30 mouse cellular contexts compared by ENCODE assay signal in genomic region chr10:21651388-21651787, GRCm38 (mm10). TPM values are rescaled to one million over a fixed set of nuclear protein-coding genes. Genes with fewer than 3 reads are reported as not detected.
DNase-seq lines count a peak whose midpoint lies in the region; ATAC-seq and TF ChIP-seq lines count a peak whose summit lies in the region.
"Had no signal": no experiment of that assay in that cellular context is flagged by ENCODE, and none has a peak within 500 bp of the region (broad histone marks: within the 10 kb centered on the region; RNA-seq: fewer than 3 reads in every experiment).

No protein-coding gene starts in this region.

- DNase-seq in heart, embryonic 10.5 days (ENCODE audit: low spot score) = no peak
- DNase-seq in heart, postnatal 25 days (ENCODE audit: low spot score) = no peak
- no peak for DNase-seq in cerebellum, adult 9-11 months
- DNase-seq: adrenal gland, adult 2 months; B cell, adult 2 months; cerebellum, adult 18-20 months; cerebellum, postnatal 25 days; gastrocnemius, postnatal 10 days; kidney, adult 2 months; liver, postnatal 0 days; right cerebral cortex, postnatal 14 days had no signal

- no peak for ATAC-seq in heart, embryonic 13.5 days (ENCODE audit: extremely low read depth, insufficient number of reproducible peaks, low FRiP score, low TSS enrichment)
- ATAC-seq in intestine, postnatal 0 days = no peak
- ATAC-seq: forebrain, embryonic 13.5 days; liver, postnatal 0 days; lung, postnatal 0 days; midbrain, embryonic 13.5 days had no signal

- peak overlapping the region; percentile 14 for H3K4me2 ChIP-seq in heart, embryonic 13.5 days
- no peak overlapping the region for H3K4me2 ChIP-seq in intestine, postnatal 0 days (replicated peaks; ENCODE audit: low read depth)
- H3K4me2 ChIP-seq: forebrain, embryonic 13.5 days; hindbrain, embryonic 13.5 days; limb, embryonic 12.5 days; liver, embryonic 11.5 days; midbrain, embryonic 13.5 days had no signal

- H3K79me2 ChIP-seq in macrophage (ENCODE audit: inconsistent target) = no peaks in the 10 kb centered on the region

- TF ChIP-seq POLR2A in bone marrow macrophage, adult 2 months (IDR thresholded peaks at IDR 0.05; ENCODE audit: borderline replicate concordance, low read depth, low read length) = no peak

- no peak for TF ChIP-seq CTCF in bone marrow macrophage, adult 2 months (IDR thresholded peaks at IDR 0.05; ENCODE audit: low read depth, low read length)
- no peak for TF ChIP-seq CTCF in intestine, postnatal 0 days (IDR thresholded peaks at IDR 0.05; ENCODE audit: low read depth)

- peak overlapping the region; percentile 53 for H3K27ac ChIP-seq in heart, embryonic 10.5 days
- peak overlapping the region; percentile 51 for H3K27ac ChIP-seq in bone marrow macrophage, adult 2 months (ENCODE audit: insufficient read depth, low read depth, low read length)
- peak overlapping the region; percentile 58 for H3K27ac ChIP-seq in heart, embryonic 13.5 days (replicated peaks)
- peak overlapping the region; percentile 13; the same call in 1 of the 2 replicates for H3K27ac ChIP-seq in macrophage
- no peak overlapping the region for H3K27ac ChIP-seq in intestine, postnatal 0 days (ENCODE audit: low read depth, low read length)
- H3K27ac ChIP-seq: forebrain, embryonic 13.5 days; hindbrain, embryonic 13.5 days; kidney, postnatal 0 days; limb, embryonic 12.5 days; midbrain, embryonic 13.5 days; stomach, postnatal 0 days had no signal

- no peaks in the 10 kb centered on the region for H3K27me3 ChIP-seq in heart, embryonic 10.5 days (ENCODE audit: insufficient read depth, poor library complexity, severe bottlenecking)
- no peaks in the 10 kb centered on the region for H3K27me3 ChIP-seq in heart, embryonic 13.5 days (replicated peaks)
- no peaks in the 10 kb centered on the region for H3K27me3 ChIP-seq in intestine, postnatal 0 days (replicated peaks; ENCODE audit: control insufficient read depth, insufficient read depth, low read length)
- H3K27me3 ChIP-seq: forebrain, embryonic 13.5 days; hindbrain, embryonic 13.5 days; limb, embryonic 12.5 days; midbrain, embryonic 13.5 days had no signal

- intact Hi-C loops in heart, postnatal 25 days (cut with DNase I) = no loop called here

- H3K9me3 ChIP-seq in heart, embryonic 10.5 days = no peaks in the 10 kb centered on the region
- peaks cover 2% of the 10 kb centered on the region; the same call in 1 of the 2 replicates for H3K9me3 ChIP-seq in heart, embryonic 13.5 days
- no peaks in the 10 kb centered on the region for H3K9me3 ChIP-seq in intestine, postnatal 0 days (ENCODE audit: control insufficient read depth)
- H3K9me3 ChIP-seq: midbrain, embryonic 13.5 days had no signal

- peaks cover 12% of the 10 kb centered on the region; the same call in 1 of the 2 replicates for H3K4me1 ChIP-seq in heart, embryonic 10.5 days
- peaks cover 14% of the 10 kb centered on the region for H3K4me1 ChIP-seq in bone marrow macrophage, adult 2 months (ENCODE audit: control insufficient read depth, insufficient read depth, low read length)
- peaks cover 25% of the 10 kb centered on the region for H3K4me1 ChIP-seq in heart, embryonic 13.5 days
- H3K4me1 ChIP-seq in intestine, postnatal 0 days (replicated peaks; ENCODE audit: control insufficient read depth, insufficient read depth, low read length) = no peaks in the 10 kb centered on the region
- H3K4me1 ChIP-seq: forebrain, embryonic 13.5 days; hindbrain, embryonic 13.5 days; limb, embryonic 12.5 days; midbrain, embryonic 13.5 days had no signal

- no peaks in the 10 kb centered on the region for H3K36me3 ChIP-seq in heart, embryonic 10.5 days
- H3K36me3 ChIP-seq in heart, embryonic 13.5 days = no peaks in the 10 kb centered on the region
- no peaks in the 10 kb centered on the region for H3K36me3 ChIP-seq in macrophage (ENCODE audit: inconsistent target)
- no peaks in the 10 kb centered on the region for H3K36me3 ChIP-seq in intestine, postnatal 0 days (ENCODE audit: control insufficient read depth, insufficient read depth)
- H3K36me3 ChIP-seq: hindbrain, embryonic 13.5 days; limb, embryonic 12.5 days; midbrain, embryonic 13.5 days had no signal

- no peak overlapping the region for H3K4me3 ChIP-seq in heart, embryonic 10.5 days
- no peak overlapping the region for H3K4me3 ChIP-seq in bone marrow macrophage, adult 2 months (ENCODE audit: insufficient read depth, low read length)
- H3K4me3 ChIP-seq in heart, embryonic 13.5 days = no peak overlapping the region
- no peak overlapping the region for H3K4me3 ChIP-seq in macrophage (ENCODE audit: inconsistent target)
- H3K4me3 ChIP-seq in intestine, postnatal 0 days (ENCODE audit: low read depth, low read length) = no peak overlapping the region
- H3K4me3 ChIP-seq: forebrain, embryonic 13.5 days; hindbrain, embryonic 13.5 days; limb, embryonic 12.5 days; midbrain, embryonic 13.5 days had no signal

- 65% methylated on average over 4 of the region's 4 CpGs for WGBS in heart, embryonic 10.5 days
- WGBS in heart, embryonic 13.5 days = 63% methylated on average over 4 of the region's 4 CpGs
- WGBS in macrophage (ENCODE audit: missing documents) = 70% methylated on average over 4 of the region's 4 CpGs
- WGBS in intestine, postnatal 0 days = 83% methylated on average over 4 of the region's 4 CpGs

- H3K9ac ChIP-seq in heart, embryonic 13.5 days = no peak overlapping the region
- H3K9ac ChIP-seq in intestine, postnatal 0 days (ENCODE audit: low read depth, low read length) = no peak overlapping the region
- H3K9ac ChIP-seq: forebrain, embryonic 13.5 days; hindbrain, embryonic 13.5 days; limb, embryonic 12.5 days; liver, postnatal 0 days; midbrain, embryonic 13.5 days had no signal

RNA-seq across cellular contexts. Expression of gene 1700020N01Rik, which starts 58.4 kb away (rescaled TPM):
- polyA plus RNA-seq in heart, embryonic 10.5 days (2016; fragmentation: Nextera tagmentation; extraction: Ambion mirVana) = 0.14 and 0.29 TPM in 2 replicates
- total RNA-seq in heart, postnatal 25 days (2021) = not detected
- not detected in 2 replicates for polyA plus RNA-seq in bone marrow macrophage, adult 2 months (2012; ENCODE audit: insufficient read depth, insufficient read length, missing spikeins)
- not detected in 2 replicates for polyA plus RNA-seq in heart, embryonic 13.5 days (2015; fragmentation: Nextera tagmentation; extraction: Ambion mirVana)
- total RNA-seq in macrophage (2018; cell fraction: chromatin; rRNA removed) = not detected
- not detected for total RNA-seq in macrophage (2018; cell fraction: cytosol; rRNA removed)
- not detected for total RNA-seq in macrophage (2018; cell fraction: nucleus; rRNA removed)
- not detected in 3 replicates for polyA plus RNA-seq in macrophage (2018)
- 1.4 and 2.1 TPM in 2 replicates for polyA plus RNA-seq in intestine, postnatal 0 days (2015; fragmentation: Nextera tagmentation; extraction: Ambion mirVana)
- total RNA-seq: adrenal gland, adult 2 months; gastrocnemius, postnatal 10 days; granulocyte monocyte progenitor cell, adult 5-6 weeks; layer of hippocampus, postnatal 14 days; left cerebral cortex, postnatal 14 days; megakaryocyte progenitor cell, adult 5-6 weeks; MEL had no signal
- polyA plus RNA-seq: adrenal gland, adult 2 months; embryonic facial prominence, embryonic 14.5 days; forebrain, embryonic 13.5 days; hindbrain, embryonic 13.5 days; limb, embryonic 12.5 days; liver, embryonic 11.5 days; midbrain, embryonic 13.5 days; neural tube, embryonic 11.5 days; stomach, postnatal 0 days had no signal
